Mouse (Mus musculus): ENCODE measurements around the gene Phb2. TPM values are rescaled to one million over a fixed set of nuclear protein-coding genes. Genes with fewer than 3 reads are reported as not detected.

The Phb2 gene
- polyA plus RNA-seq, 1 experiment: 19.9 TPM

- Histone ChIP-seq H3K4me3 (replicated peaks) (peak overlapping the region; percentile 80), H3K36me3 (ENCODE audit: control insufficient read depth) (peaks cover 3% of the 10 kb centered on the region; the same call in 1 of the 2 replicates), H3K27me3 (ENCODE audit: control insufficient read depth) (no peaks in the 10 kb centered on the region; the same call in 1 of the 2 replicates), H3K4me1 (ENCODE audit: control insufficient read depth) (peaks cover 34% of the 10 kb centered on the region), H3K9me3 (ENCODE audit: control insufficient read depth, low read length) (no peaks in the 10 kb centered on the region)
- TF ChIP-seq GATA1 (IDR thresholded peaks at IDR 0.05; ENCODE audit: low read length) (no peak), TAL1 (IDR thresholded peaks at IDR 0.05; ENCODE audit: low read length) (no peak)
These were observed 34.8 kb downstream of the Phb2 start for GRCm38 (mm10) chr6:124746654-124747632.

- Histone ChIP-seq H3K27me3 (ENCODE audit: control insufficient read depth) (peaks cover 31% of the 10 kb centered on the region), H3K36me3 (ENCODE audit: control insufficient read depth) (peaks cover 3% of the 10 kb centered on the region; the same call in 1 of the 2 replicates), H3K4me1 (ENCODE audit: control insufficient read depth) (peaks cover 18% of the 10 kb centered on the region), H3K4me3 (replicated peaks) (no peak overlapping the region), H3K9me3 (ENCODE audit: control insufficient read depth, low read length) (no peaks in the 10 kb centered on the region)
- no peak for TF ChIP-seq GATA1 (IDR thresholded peaks at IDR 0.05; ENCODE audit: low read length)
- no peak for TF ChIP-seq TAL1 (IDR thresholded peaks at IDR 0.05; ENCODE audit: low read length)
These were observed 38.3 kb downstream of the Phb2 start for GRCm38 (mm10) chr6:124750405-124750804.

- no peak overlapping the region for H3K4me3 ChIP-seq (replicated peaks)
- TF ChIP-seq GATA1 (IDR thresholded peaks at IDR 0.05; ENCODE audit: low read length): no peak
- no peak for TF ChIP-seq TAL1 (IDR thresholded peaks at IDR 0.05; ENCODE audit: low read length)
- no peaks in the 10 kb centered on the region; the same call in 1 of the 2 replicates for H3K36me3 ChIP-seq (ENCODE audit: control insufficient read depth)
- peaks cover 8% of the 10 kb centered on the region for H3K4me1 ChIP-seq (ENCODE audit: control insufficient read depth)
- H3K27me3 ChIP-seq (ENCODE audit: control insufficient read depth): peaks cover 66% of the 10 kb centered on the region
- peaks cover 4% of the 10 kb centered on the region; the same call in 1 of the 2 replicates for H3K9me3 ChIP-seq (ENCODE audit: control insufficient read depth, low read length)
These were observed 41.7 kb downstream of the Phb2 start for GRCm38 (mm10) chr6:124753861-124754260.

- H3K4me1 ChIP-seq (ENCODE audit: control insufficient read depth): peaks cover 8% of the 10 kb centered on the region
- no peaks in the 10 kb centered on the region for H3K36me3 ChIP-seq (ENCODE audit: control insufficient read depth)
These were observed 43.2 kb downstream of the Phb2 start for GRCm38 (mm10) chr6:124755306-124755705.

GRCm38 (mm10) chr6:124755831-124756595 lies 43.9 kb downstream of the Phb2 start, which contains the start of the genes Gm45234 and Atn1:
Gene Gm45234 (minus strand): TSS chr6:124756021.
Gene Atn1 (minus strand): TSS chr6:124756524.
- Histone ChIP-seq H3K36me3 (ENCODE audit: control insufficient read depth) (no peaks in the 10 kb centered on the region), H3K4me3 (replicated peaks) (peak within 1 kb of the TSS; percentile 59), H3K4me1 (ENCODE audit: control insufficient read depth) (peaks cover 8% of the 10 kb centered on the region), H3K27me3 (ENCODE audit: control insufficient read depth) (peaks cover 83% of the 10 kb centered on the region), H3K9me3 (ENCODE audit: control insufficient read depth, low read length) (peaks cover 4% of the 10 kb centered on the region; the same call in 1 of the 2 replicates)
- TF ChIP-seq TAL1 (IDR thresholded peaks at IDR 0.05; ENCODE audit: low read length) (no peak), GATA1 (IDR thresholded peaks at IDR 0.05; ENCODE audit: low read length) (no peak)

More at GRCm38 (mm10) chr6:124755306-124755705, 43.2 kb downstream of the Phb2 start:
- H3K4me3 ChIP-seq (replicated peaks): peak overlapping the region; percentile 59
- TF ChIP-seq TAL1 (IDR thresholded peaks at IDR 0.05; ENCODE audit: low read length) (no peak), GATA1 (IDR thresholded peaks at IDR 0.05; ENCODE audit: low read length) (no peak)
- peaks cover 4% of the 10 kb centered on the region; the same call in 1 of the 2 replicates for H3K9me3 ChIP-seq (ENCODE audit: control insufficient read depth, low read length)
- peaks cover 80% of the 10 kb centered on the region for H3K27me3 ChIP-seq (ENCODE audit: control insufficient read depth)

- no peak for TF ChIP-seq TAL1 (IDR thresholded peaks at IDR 0.05; ENCODE audit: low read length)
- TF ChIP-seq GATA1 (IDR thresholded peaks at IDR 0.05; ENCODE audit: low read length): no peak
- peaks cover 8% of the 10 kb centered on the region for H3K4me1 ChIP-seq (ENCODE audit: control insufficient read depth)
- H3K36me3 ChIP-seq (ENCODE audit: control insufficient read depth): no peaks in the 10 kb centered on the region
- H3K4me3 ChIP-seq (replicated peaks): peak overlapping the region; percentile 59
- peaks cover 4% of the 10 kb centered on the region; the same call in 1 of the 2 replicates for H3K9me3 ChIP-seq (ENCODE audit: control insufficient read depth, low read length)
- peaks cover 90% of the 10 kb centered on the region for H3K27me3 ChIP-seq (ENCODE audit: control insufficient read depth)
These were observed 44.7 kb downstream of the Phb2 start for GRCm38 (mm10) chr6:124756652-124757350.

- H3K27me3 ChIP-seq (ENCODE audit: control insufficient read depth): peaks cover 90% of the 10 kb centered on the region
- TF ChIP-seq TAL1 (IDR thresholded peaks at IDR 0.05; ENCODE audit: low read length): no peak
- TF ChIP-seq GATA1 (IDR thresholded peaks at IDR 0.05; ENCODE audit: low read length): no peak
- peaks cover 8% of the 10 kb centered on the region for H3K4me1 ChIP-seq (ENCODE audit: control insufficient read depth)
- peaks cover 4% of the 10 kb centered on the region; the same call in 1 of the 2 replicates for H3K9me3 ChIP-seq (ENCODE audit: control insufficient read depth, low read length)
- no peaks in the 10 kb centered on the region for H3K36me3 ChIP-seq (ENCODE audit: control insufficient read depth)
- no peak overlapping the region for H3K4me3 ChIP-seq (replicated peaks)
These were observed 45.3 kb downstream of the Phb2 start for GRCm38 (mm10) chr6:124757351-124757880.
